Mouse (Mus musculus) v-Abl transformed pro-B cells (cell line): ENCODE results near the gene Dhrs7b.
"Not testable (repeated sequence)": the region's sequence is repeated elsewhere in the genome, so short reads cannot be mapped to it uniquely, and the experiment has no call there.

Source experiments
- in situ Hi-C, 2 experiments: fragments of 400-800 bp; cut with MboI; formaldehyde crosslinking; loops; one replicate each; pipeline ENCODE4 v1.15.1; 2025; ENCODE audit not compliant: unreplicated experiment in 2 of 2

Gene Dhrs7b

DNA sequence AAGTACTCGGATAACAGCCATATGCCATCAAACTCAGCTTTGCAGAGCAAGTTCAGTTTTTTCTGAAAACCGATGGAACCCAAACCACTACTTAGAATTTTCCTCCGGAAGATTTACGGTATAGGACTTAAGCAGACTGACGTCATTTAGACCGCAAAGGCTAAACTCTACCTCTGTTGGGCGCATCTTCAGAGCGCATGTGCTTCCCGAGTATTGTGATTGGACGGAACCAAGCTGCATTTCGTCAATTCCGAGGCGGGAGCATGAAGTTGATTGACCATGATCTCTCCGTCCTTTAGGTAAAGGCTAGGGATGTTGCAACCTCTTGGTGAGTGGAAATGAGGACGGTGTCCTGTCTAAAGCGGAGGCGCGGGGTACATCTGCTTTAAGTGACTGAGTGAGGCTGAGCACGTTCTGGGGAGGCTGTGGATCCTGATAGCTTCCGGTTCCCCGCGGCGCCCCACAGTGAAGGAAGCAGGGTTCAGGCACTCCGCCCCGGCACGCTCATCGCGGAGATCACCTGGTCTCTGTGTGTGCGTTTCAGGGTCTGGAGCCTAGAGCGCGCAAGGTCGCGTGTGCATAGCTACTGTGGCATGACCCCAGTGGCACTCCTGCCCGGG is at the start of gene Dhrs7b:
Gene Dhrs7b (plus strand): TSS at position 199 of the 620 bp plus-strand sequence.
- in situ Hi-C loops = loop anchor here in 1 of 2 experiments (25.0 kb wide), 1 partner anchor 268 kb away; no protein-coding TSS in a partner anchor

DNA sequence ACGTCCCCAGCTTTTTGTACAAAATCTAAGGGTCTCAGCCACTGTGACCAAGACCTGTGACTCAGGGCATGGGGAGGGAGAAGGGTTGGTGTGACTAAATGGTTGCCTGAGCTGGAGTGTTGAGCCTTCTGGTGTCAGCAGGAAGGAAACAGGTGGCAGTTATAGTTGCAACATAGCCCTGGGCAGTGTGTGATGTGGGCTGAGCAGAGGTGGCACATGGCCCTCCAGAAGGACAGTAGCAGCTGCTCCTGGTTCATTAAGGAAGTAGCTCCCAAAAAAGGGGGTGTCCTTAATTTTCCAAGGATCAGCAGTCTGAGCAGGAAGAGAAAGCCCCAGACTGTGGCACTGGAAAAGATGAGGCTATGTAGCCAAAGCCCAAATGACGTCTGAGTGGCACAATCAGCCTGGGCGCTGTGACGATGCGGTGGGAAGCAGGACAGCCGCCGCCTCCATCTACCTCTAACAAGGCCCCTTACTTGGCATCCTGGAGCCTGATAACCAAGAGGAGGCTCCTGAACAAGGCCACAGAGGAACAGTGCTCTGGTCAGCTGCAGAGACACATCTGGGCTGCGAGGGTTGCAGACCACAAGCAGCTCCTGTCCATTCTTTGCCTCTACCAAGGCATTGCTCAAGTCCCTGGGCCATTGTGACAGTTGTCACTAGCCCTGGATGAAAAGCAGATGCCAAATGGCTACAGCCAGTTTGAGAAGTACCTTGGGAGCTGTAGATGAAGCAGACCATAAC is 46.1 kb upstream of the Dhrs7b start:
- in situ Hi-C loops = no loop called here

DNA sequence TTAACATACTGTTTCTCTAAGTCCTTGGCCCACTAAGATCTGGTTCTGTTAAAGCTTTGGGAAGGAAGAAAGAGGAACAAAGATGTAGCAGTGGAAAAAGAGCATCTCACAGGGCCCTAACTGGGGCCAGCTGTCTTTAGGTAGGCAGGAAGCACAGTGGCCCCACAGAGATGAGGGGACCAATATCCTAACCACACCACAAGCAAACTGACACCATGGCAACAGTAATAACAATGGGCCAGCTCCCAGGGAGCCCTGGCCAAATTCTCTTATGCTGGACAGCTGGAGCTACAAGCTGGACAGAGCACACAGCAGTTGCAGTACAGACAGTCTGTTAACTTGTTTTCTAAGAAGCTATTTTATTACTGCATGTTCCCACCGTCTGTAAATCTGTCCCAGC is 42.8 kb upstream of the Dhrs7b start:
- in situ Hi-C loops = no loop called here

GRCm38 (mm10) chr11:60790472-60790871 is 40.0 kb upstream of the Dhrs7b start:
- in situ Hi-C loops = no loop called here

DNA sequence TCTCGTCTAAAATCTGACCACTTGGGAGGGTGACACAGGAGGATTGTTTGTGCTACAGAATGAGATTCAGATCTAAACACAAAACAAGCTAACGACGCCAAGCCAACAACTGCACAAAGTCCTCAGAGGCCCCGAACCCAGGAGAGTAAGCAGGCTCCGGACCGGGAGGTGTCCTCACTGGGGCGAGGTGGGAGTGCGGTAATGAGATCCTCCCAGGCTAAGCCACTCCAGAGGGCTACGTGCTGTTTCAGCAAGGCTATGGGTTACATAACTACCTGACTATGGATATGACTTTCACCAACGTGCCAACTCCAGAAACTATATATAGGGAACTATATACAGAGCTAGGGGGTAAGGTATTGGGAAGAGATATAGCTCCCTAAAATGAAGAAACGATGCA is 34.1 kb upstream of the Dhrs7b start:
- in situ Hi-C loops = no loop called here

- in situ Hi-C loops = no loop called here
These were observed 30.5 kb upstream of the Dhrs7b start for GRCm38 (mm10) chr11:60799977-60800376.

DNA sequence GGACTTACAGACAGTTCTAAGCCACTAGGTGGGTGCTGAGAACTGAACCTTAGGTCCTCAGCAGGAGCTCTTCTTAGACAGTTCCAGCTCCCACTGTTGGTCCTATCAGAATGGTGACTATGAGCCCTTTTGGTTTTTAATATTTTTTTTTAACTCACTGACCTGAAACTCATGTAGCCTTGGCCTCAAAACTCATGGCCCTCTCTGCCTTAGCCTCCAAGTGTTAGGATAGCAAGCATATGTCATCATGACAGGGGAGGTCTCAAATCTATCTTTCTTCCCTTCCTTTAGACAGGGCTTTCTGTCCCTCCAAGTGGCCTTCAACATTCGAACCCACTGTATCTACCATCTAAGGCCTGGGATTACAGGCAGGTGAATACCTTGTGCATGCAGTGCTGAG is 29.5 kb upstream of the Dhrs7b start:
- in situ Hi-C loops = no loop called here

DNA sequence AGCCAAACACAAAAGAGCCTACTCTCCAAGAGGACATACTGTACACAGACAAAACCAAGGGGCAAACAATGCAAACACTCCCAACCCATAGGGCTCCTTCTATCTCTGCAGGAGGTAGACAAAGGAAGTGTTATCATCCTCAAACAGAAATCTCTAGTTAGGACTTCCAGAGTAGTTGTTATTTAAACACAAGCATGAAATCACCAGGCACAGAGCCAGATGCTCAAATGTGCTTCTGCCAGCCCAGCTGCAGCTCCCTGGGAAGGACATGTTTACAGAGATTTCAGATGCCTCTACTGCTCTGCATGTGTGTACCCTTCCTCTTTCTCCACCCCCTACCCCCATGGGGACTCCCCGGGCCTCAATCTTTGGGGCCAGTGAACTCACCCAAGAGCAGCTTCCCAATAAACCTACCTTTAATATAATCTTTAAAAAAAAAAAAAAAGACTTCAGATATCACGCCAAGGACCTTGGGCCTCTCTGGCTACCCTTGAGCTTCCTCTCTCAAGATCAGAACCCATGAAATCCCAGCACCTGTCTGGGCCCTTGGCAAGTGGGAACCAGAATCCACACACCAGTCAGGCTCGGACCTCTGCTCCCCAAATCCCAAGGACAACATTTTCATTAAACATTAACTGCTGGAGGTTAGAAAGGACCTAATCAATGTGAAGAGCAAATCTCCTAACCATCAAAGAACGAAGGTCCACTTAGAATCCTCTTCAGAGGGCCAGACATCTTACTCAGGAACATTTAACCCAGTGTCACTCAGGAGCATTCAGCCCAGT is 22.0 kb upstream of the Dhrs7b start:
- in situ Hi-C loops = no loop called here

GRCm38 (mm10) chr11:60809546-60809945 is 20.9 kb upstream of the Dhrs7b start:
- in situ Hi-C loops = no loop called here

GRCm38 (mm10) chr11:60810046-60810965 is 20.1 kb upstream of the Dhrs7b start:
- in situ Hi-C loops = no loop called here

DNA sequence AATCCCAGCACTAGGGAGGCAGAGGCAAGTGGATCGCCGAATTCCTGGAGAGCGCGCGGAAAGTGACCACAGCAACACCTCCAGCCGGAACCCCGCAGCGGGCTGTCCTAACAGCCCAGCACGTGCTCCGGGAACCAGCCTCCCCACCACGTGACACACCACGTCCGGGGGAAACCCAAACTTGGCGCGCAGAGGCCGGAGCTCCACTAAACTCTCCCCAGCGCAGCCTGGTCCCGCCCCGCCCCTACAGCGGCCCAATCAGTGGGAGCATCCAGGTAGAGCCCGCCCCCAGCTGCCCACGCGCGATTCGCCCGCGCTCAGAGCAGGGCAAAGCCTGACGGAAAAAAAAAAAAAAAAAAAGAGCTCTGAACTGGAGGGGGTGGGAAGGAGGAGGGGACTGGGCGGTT is 19.4 kb upstream of the Dhrs7b start:
- in situ Hi-C loops = no loop called here

GRCm38 (mm10) chr11:60811618-60812017 is 18.8 kb upstream of the Dhrs7b start, which contains the start of gene Shmt1:
Gene Shmt1 (minus strand): TSS chr11:60811718.
- in situ Hi-C loops = not testable (repeated sequence)

DNA sequence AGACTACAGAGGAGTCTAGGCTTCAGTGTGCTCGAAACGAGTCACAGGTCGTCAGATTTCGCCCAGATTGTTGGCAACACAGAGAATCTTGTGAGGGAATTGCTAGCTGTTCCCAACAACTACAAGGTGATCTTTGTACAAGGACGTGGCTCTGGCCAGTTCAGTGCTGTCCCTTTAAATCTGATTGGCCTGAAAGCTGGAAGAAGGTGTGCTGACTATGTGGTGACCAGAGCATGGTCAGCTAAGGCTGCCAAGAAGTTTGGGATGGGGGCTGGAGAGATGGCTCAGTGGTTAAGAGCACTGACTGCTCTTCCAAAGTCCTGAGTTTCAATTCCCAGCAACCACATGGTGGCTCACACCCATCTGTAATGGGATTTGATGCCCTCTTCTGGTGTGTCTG is 14.0 kb upstream of the Dhrs7b start:
- in situ Hi-C loops = no loop called here

- in situ Hi-C loops = no loop called here
These were observed 6.7 kb upstream of the Dhrs7b start for GRCm38 (mm10) chr11:60823771-60824170.

- in situ Hi-C loops = loop anchor here (5.0 to 25.0 kb wide), 3 partner anchors 88 to 263 kb away; partner anchors contain the start of gene Llgl1 (in 2 of the 2)
These were observed 5.2 kb upstream of the Dhrs7b start for GRCm38 (mm10) chr11:60825191-60825590.

- in situ Hi-C loops = loop anchor here (5.0 to 25.0 kb wide), 3 partner anchors 89 to 264 kb away; partner anchors contain the start of gene Llgl1 (in 2 of the 2)
These were observed 3.7 kb upstream of the Dhrs7b start for GRCm38 (mm10) chr11:60826700-60827099.

DNA sequence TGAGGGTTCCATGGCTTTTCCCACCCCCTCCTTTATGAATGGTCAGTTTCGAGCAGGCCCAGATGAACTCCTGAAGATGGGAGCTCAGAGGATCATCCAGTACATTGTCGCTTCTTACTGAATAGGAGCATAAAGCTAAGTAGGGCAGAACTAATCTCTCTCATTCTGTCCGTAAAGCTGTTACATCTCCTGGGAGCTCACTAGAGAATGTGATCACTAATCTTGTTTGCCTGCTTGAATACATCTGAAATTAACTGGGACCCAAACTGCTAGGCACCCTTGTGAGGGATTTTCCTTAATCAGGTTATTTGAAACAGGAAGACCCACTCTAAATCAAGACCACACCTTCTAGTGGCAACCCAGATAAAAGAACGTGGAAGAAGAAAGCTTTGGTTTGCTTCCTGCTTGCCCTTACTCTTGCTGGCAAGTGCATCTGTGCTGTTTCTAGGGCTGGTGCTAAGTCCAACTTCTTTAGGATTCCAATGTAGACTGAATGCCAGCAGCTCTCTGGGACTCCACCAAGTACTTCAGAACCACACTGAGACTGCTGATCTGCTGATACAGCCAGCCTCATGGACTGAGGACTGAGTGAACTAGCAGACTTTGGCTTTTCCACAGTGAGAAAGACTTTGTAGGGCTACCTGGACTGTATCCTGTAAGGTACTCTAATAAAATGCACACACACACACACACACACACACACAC is 3.0 kb upstream of the Dhrs7b start:
- in situ Hi-C loops = loop anchor here (5.0 to 25.0 kb wide), 3 partner anchors 90 to 265 kb away; partner anchors contain the start of gene Llgl1 (in 2 of the 2)

- in situ Hi-C loops = loop anchor here (5.0 to 25.0 kb wide), 3 partner anchors 92 to 267 kb away; partner anchors contain the start of gene Llgl1 (in 2 of the 2)
These were observed 1.5 kb upstream of the Dhrs7b start for GRCm38 (mm10) chr11:60828903-60829302.

- in situ Hi-C loops = loop anchor here in 1 of 2 experiments (25.0 kb wide), 1 partner anchor 275 kb away; no protein-coding TSS in a partner anchor
These were observed 6.5 kb downstream of the Dhrs7b start for GRCm38 (mm10) chr11:60836897-60837296.
